Mouse (Mus musculus): ENCODE data around the gene Pyroxd2. TPM values are rescaled to one million over a fixed set of nuclear protein-coding genes. Genes with fewer than 3 reads are reported as not detected.

The Pyroxd2 gene
- polyA plus RNA-seq, 1 experiment from 2014 or later = 5.6 TPM

- Histone ChIP-seq H3K9me3 (replicated peaks; ENCODE audit: control insufficient read depth, low read length) (no peaks in the 10 kb centered on the region), H3K27me3 (ENCODE audit: control insufficient read depth, insufficient read depth, low read depth, low read length) (no peaks in the 10 kb centered on the region), H3K27ac (ENCODE audit: low read length) (no peak overlapping the region), H3K4me2 (ENCODE audit: low read depth, low read length) (no peak overlapping the region), H3K4me1 (ENCODE audit: control insufficient read depth, low read depth, low read length) (peaks cover 21% of the 10 kb centered on the region), H3K36me3 (ENCODE audit: control insufficient read depth, insufficient read depth) (no peaks in the 10 kb centered on the region), H3K4me3 (ENCODE audit: low read depth, low read length) (no peak overlapping the region), H3K9ac (ENCODE audit: low read depth, low read length) (no peak overlapping the region)
- ATAC-seq (ENCODE audit: low read depth) = no peak
- 62% methylated on average over 14 of the region's 14 CpGs for WGBS (ENCODE audit: insufficient replicate concordance)
These were observed 10.7 kb downstream of the Pyroxd2 start for GRCm38 (mm10) chr19:42741884-42742283.

- Histone ChIP-seq H3K9me3 (replicated peaks; ENCODE audit: control insufficient read depth, low read length) (no peaks in the 10 kb centered on the region), H3K4me1 (ENCODE audit: control insufficient read depth, low read depth, low read length) (peaks cover 12% of the 10 kb centered on the region), H3K27ac (ENCODE audit: low read length) (0 out of 2 replicates have a peak overlapping the region, but pooled peaks have one; percentile 7), H3K9ac (ENCODE audit: low read depth, low read length) (no peak overlapping the region), H3K4me3 (ENCODE audit: low read depth, low read length) (no peak overlapping the region), H3K27me3 (ENCODE audit: control insufficient read depth, insufficient read depth, low read depth, low read length) (no peaks in the 10 kb centered on the region), H3K36me3 (ENCODE audit: control insufficient read depth, insufficient read depth) (no peaks in the 10 kb centered on the region), H3K4me2 (ENCODE audit: low read depth, low read length) (no peak overlapping the region)
- 47% methylated on average over 8 of the region's 8 CpGs for WGBS (ENCODE audit: insufficient replicate concordance)
- peak; percentile 67 for ATAC-seq (ENCODE audit: low read depth)
These were observed 12.2 kb downstream of the Pyroxd2 start for GRCm38 (mm10) chr19:42740163-42740899.

GRCm38 (mm10) chr19:42739734-42740133, 12.8 kb downstream of the Pyroxd2 start:
- Histone ChIP-seq H3K9ac (ENCODE audit: low read depth, low read length) (no peak overlapping the region), H3K27me3 (ENCODE audit: control insufficient read depth, insufficient read depth, low read depth, low read length) (no peaks in the 10 kb centered on the region), H3K27ac (ENCODE audit: low read length) (no peak overlapping the region), H3K36me3 (ENCODE audit: control insufficient read depth, insufficient read depth) (no peaks in the 10 kb centered on the region), H3K9me3 (replicated peaks; ENCODE audit: control insufficient read depth, low read length) (no peaks in the 10 kb centered on the region), H3K4me2 (ENCODE audit: low read depth, low read length) (no peak overlapping the region), H3K4me3 (ENCODE audit: low read depth, low read length) (no peak overlapping the region), H3K4me1 (ENCODE audit: control insufficient read depth, low read depth, low read length) (peaks cover 8% of the 10 kb centered on the region)
- ATAC-seq (ENCODE audit: low read depth) = no peak
- WGBS (ENCODE audit: insufficient replicate concordance) = 41% methylated on average over 6 of the region's 6 CpGs

GRCm38 (mm10) chr19:42737753-42738152, 14.8 kb downstream of the Pyroxd2 start:
- Histone ChIP-seq H3K9me3 (replicated peaks; ENCODE audit: control insufficient read depth, low read length) (no peaks in the 10 kb centered on the region), H3K4me2 (ENCODE audit: low read depth, low read length) (no peak overlapping the region), H3K27me3 (ENCODE audit: control insufficient read depth, insufficient read depth, low read depth, low read length) (no peaks in the 10 kb centered on the region), H3K9ac (ENCODE audit: low read depth, low read length) (no peak overlapping the region), H3K4me3 (ENCODE audit: low read depth, low read length) (no peak overlapping the region), H3K36me3 (ENCODE audit: control insufficient read depth, insufficient read depth) (no peaks in the 10 kb centered on the region), H3K27ac (ENCODE audit: low read length) (no peak overlapping the region), H3K4me1 (ENCODE audit: control insufficient read depth, low read depth, low read length) (no peaks in the 10 kb centered on the region; the same call in 1 of the 2 replicates)
- WGBS (ENCODE audit: insufficient replicate concordance) = 53% methylated on average over 9 of the region's 9 CpGs
- ATAC-seq (ENCODE audit: low read depth) = no peak

GRCm38 (mm10) chr19:42734982-42735381, 17.6 kb downstream of the Pyroxd2 start:
- no peak overlapping the region for H3K27ac ChIP-seq (ENCODE audit: low read length)
- 35% methylated on average over 5 of the region's 5 CpGs for WGBS (ENCODE audit: insufficient replicate concordance)
- H3K4me3 ChIP-seq (ENCODE audit: low read depth, low read length) = no peak overlapping the region
- H3K9me3 ChIP-seq (replicated peaks; ENCODE audit: control insufficient read depth, low read length) = no peaks in the 10 kb centered on the region
- no peaks in the 10 kb centered on the region for H3K27me3 ChIP-seq (ENCODE audit: control insufficient read depth, insufficient read depth, low read depth, low read length)
- ATAC-seq (ENCODE audit: low read depth) = no peak
- H3K4me2 ChIP-seq (ENCODE audit: low read depth, low read length) = no peak overlapping the region
- no peaks in the 10 kb centered on the region for H3K4me1 ChIP-seq (ENCODE audit: control insufficient read depth, low read depth, low read length)
- H3K36me3 ChIP-seq (ENCODE audit: control insufficient read depth, insufficient read depth) = no peaks in the 10 kb centered on the region
- H3K9ac ChIP-seq (ENCODE audit: low read depth, low read length) = no peak overlapping the region

GRCm38 (mm10) chr19:42727424-42727823, 25.2 kb downstream of the Pyroxd2 start:
- no peaks in the 10 kb centered on the region for H3K36me3 ChIP-seq (ENCODE audit: control insufficient read depth, insufficient read depth)
- no peaks in the 10 kb centered on the region for H3K27me3 ChIP-seq (ENCODE audit: control insufficient read depth, insufficient read depth, low read depth, low read length)
- 55% methylated on average over 4 of the region's 4 CpGs for WGBS (ENCODE audit: insufficient replicate concordance)
- no peaks in the 10 kb centered on the region for H3K9me3 ChIP-seq (replicated peaks; ENCODE audit: control insufficient read depth, low read length)
- no peak overlapping the region for H3K4me3 ChIP-seq (ENCODE audit: low read depth, low read length)
- no peak for ATAC-seq (ENCODE audit: low read depth)
- H3K4me2 ChIP-seq (ENCODE audit: low read depth, low read length) = no peak overlapping the region
- H3K9ac ChIP-seq (ENCODE audit: low read depth, low read length) = no peak overlapping the region
- no peak overlapping the region for H3K27ac ChIP-seq (ENCODE audit: low read length)
- no peaks in the 10 kb centered on the region for H3K4me1 ChIP-seq (ENCODE audit: control insufficient read depth, low read depth, low read length)

GRCm38 (mm10) chr19:42726766-42727165, 25.8 kb downstream of the Pyroxd2 start:
- H3K4me3 ChIP-seq (ENCODE audit: low read depth, low read length) = no peak overlapping the region
- no peak overlapping the region for H3K9ac ChIP-seq (ENCODE audit: low read depth, low read length)
- H3K27me3 ChIP-seq (ENCODE audit: control insufficient read depth, insufficient read depth, low read depth, low read length) = no peaks in the 10 kb centered on the region
- no peaks in the 10 kb centered on the region for H3K36me3 ChIP-seq (ENCODE audit: control insufficient read depth, insufficient read depth)
- H3K4me2 ChIP-seq (ENCODE audit: low read depth, low read length) = no peak overlapping the region
- ATAC-seq (ENCODE audit: low read depth) = no peak
- no peaks in the 10 kb centered on the region for H3K9me3 ChIP-seq (replicated peaks; ENCODE audit: control insufficient read depth, low read length)
- H3K4me1 ChIP-seq (ENCODE audit: control insufficient read depth, low read depth, low read length) = no peaks in the 10 kb centered on the region
- H3K27ac ChIP-seq (ENCODE audit: low read length) = no peak overlapping the region
- 76% methylated on average over 10 of the region's 10 CpGs for WGBS (ENCODE audit: insufficient replicate concordance)

GRCm38 (mm10) chr19:42725973-42726350, 26.6 kb downstream of the Pyroxd2 start:
- H3K4me1 ChIP-seq (ENCODE audit: control insufficient read depth, low read depth, low read length) = no peaks in the 10 kb centered on the region

GRCm38 (mm10) chr19:42725056-42725972, 27.3 kb downstream of the Pyroxd2 start:
- Histone ChIP-seq H3K4me3 (ENCODE audit: low read depth, low read length) (no peak overlapping the region), H3K27ac (ENCODE audit: low read length) (no peak overlapping the region), H3K9me3 (replicated peaks; ENCODE audit: control insufficient read depth, low read length) (no peaks in the 10 kb centered on the region), H3K4me1 (ENCODE audit: control insufficient read depth, low read depth, low read length) (no peaks in the 10 kb centered on the region), H3K9ac (ENCODE audit: low read depth, low read length) (no peak overlapping the region), H3K4me2 (ENCODE audit: low read depth, low read length) (no peak overlapping the region), H3K27me3 (ENCODE audit: control insufficient read depth, insufficient read depth, low read depth, low read length) (no peaks in the 10 kb centered on the region), H3K36me3 (ENCODE audit: control insufficient read depth, insufficient read depth) (no peaks in the 10 kb centered on the region)
- WGBS (ENCODE audit: insufficient replicate concordance) = 38% methylated on average over 16 of the region's 16 CpGs
- ATAC-seq (ENCODE audit: low read depth) = no peak

More at GRCm38 (mm10) chr19:42725973-42726350, 26.6 kb downstream of the Pyroxd2 start:
- no peak overlapping the region for H3K27ac ChIP-seq (ENCODE audit: low read length)
- H3K27me3 ChIP-seq (ENCODE audit: control insufficient read depth, insufficient read depth, low read depth, low read length) = no peaks in the 10 kb centered on the region
- H3K9ac ChIP-seq (ENCODE audit: low read depth, low read length) = no peak overlapping the region
- H3K4me3 ChIP-seq (ENCODE audit: low read depth, low read length) = no peak overlapping the region
- H3K9me3 ChIP-seq (replicated peaks; ENCODE audit: control insufficient read depth, low read length) = no peaks in the 10 kb centered on the region
- no peaks in the 10 kb centered on the region for H3K36me3 ChIP-seq (ENCODE audit: control insufficient read depth, insufficient read depth)
- H3K4me2 ChIP-seq (ENCODE audit: low read depth, low read length) = no peak overlapping the region
- 63% methylated on average over 3 of the region's 3 CpGs for WGBS (ENCODE audit: insufficient replicate concordance)
- no peak for ATAC-seq (ENCODE audit: low read depth)

Data from liver, embryonic 16.5 days (tissue).